Mouse (Mus musculus) C2C12 (cell line): ENCODE results near the gene Umps.

ENCODE experiments used
- CTCF ChIP-seq: IDR thresholded peaks from one replicate; pipeline ENCODE4 v1.5.1; 2011; ENCODE audit not compliant: control insufficient read depth, insufficient read depth, insufficient read length
- MYOD1 ChIP-seq: IDR thresholded peaks from one replicate; pipeline ENCODE4 v1.6.1; 2011; ENCODE audit warnings: low read depth; ENCODE audit not compliant: control insufficient read depth, insufficient read length

GRCm38 (mm10) chr16:33917390-33917789 is 49.4 kb downstream of the Umps start:
- TF ChIP-seq MYOD1: no peak
- TF ChIP-seq CTCF: no peak
